Mouse (Mus musculus): ENCODE data around the gene Fam234b.

DNA sequence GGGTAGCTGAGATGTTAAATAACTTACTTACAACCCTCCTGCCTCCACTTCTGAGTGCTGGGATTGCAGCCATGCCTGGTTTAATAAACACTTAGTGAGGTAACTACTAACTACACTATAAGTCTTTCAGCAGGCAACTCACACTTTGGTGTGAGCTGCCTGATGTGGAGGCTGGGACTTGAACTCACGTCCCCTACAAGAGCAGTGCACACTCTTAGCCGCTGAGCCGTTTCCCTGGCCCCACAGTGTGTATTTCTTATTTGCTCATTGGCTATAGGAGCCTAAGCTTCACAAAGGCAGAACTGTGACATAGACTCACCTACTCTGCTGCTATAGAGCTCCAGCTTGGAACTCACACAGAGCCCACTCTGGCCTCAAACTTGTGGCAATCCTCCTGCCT lies 31.5 kb upstream of the Fam234b start:
- TF ChIP-seq EP300 (IDR thresholded peaks at IDR 0.05; ENCODE audit: low read depth) (no peak), CTCF (IDR thresholded peaks at IDR 0.05; ENCODE audit: low read depth) (no peak)

Data from liver, postnatal 0 days (tissue).